Comparison of ENCODE assay signal across 33 mouse cellular contexts in genomic region chr5:101638101-101638500, GRCm38 (mm10). TPM values are rescaled to one million over a fixed set of nuclear protein-coding genes. Genes with fewer than 3 reads are reported as not detected.
"Had no signal": no experiment of that assay in that cellular context is flagged by ENCODE, and none has a peak within 500 bp of the region (broad histone marks: within the 10 kb centered on the region; RNA-seq: fewer than 3 reads in every experiment).

No protein-coding gene starts in this region.

- H3K9ac ChIP-seq: embryonic facial prominence, embryonic 13.5 days; embryonic facial prominence, embryonic 15.5 days; forebrain, embryonic 12.5 days; forebrain, embryonic 13.5 days; forebrain, embryonic 15.5 days; forebrain, postnatal 0 days had no signal

- H3K36me3 ChIP-seq: embryonic facial prominence, embryonic 10.5 days; embryonic facial prominence, embryonic 12.5 days; embryonic facial prominence, embryonic 13.5 days; embryonic facial prominence, embryonic 15.5 days; forebrain, embryonic 10.5 days; forebrain, embryonic 12.5 days; forebrain, embryonic 15.5 days had no signal

- H3K27ac ChIP-seq: embryonic facial prominence, embryonic 10.5 days; embryonic facial prominence, embryonic 12.5 days; embryonic facial prominence, embryonic 13.5 days; embryonic facial prominence, embryonic 15.5 days; forebrain, embryonic 10.5 days; forebrain, embryonic 12.5 days; forebrain, embryonic 13.5 days; forebrain, embryonic 15.5 days; gastrocnemius, adult 2 months; heart, adult 2 months had no signal

- H3K9me3 ChIP-seq: embryonic facial prominence, embryonic 10.5 days; embryonic facial prominence, embryonic 12.5 days; embryonic facial prominence, embryonic 13.5 days; embryonic facial prominence, embryonic 15.5 days; forebrain, embryonic 10.5 days; forebrain, embryonic 12.5 days; forebrain, embryonic 13.5 days; forebrain, embryonic 15.5 days had no signal

- ATAC-seq: forebrain, embryonic 13.5 days; forebrain, embryonic 14.5 days; forebrain, embryonic 15.5 days; forebrain, embryonic 16.5 days; forebrain, postnatal 0 days had no signal

- H3K4me2 ChIP-seq: embryonic facial prominence, embryonic 12.5 days; embryonic facial prominence, embryonic 13.5 days; embryonic facial prominence, embryonic 15.5 days; forebrain, embryonic 12.5 days; forebrain, embryonic 13.5 days; forebrain, embryonic 15.5 days had no signal

- H3K4me3 ChIP-seq: embryonic facial prominence, embryonic 10.5 days; embryonic facial prominence, embryonic 12.5 days; embryonic facial prominence, embryonic 13.5 days; embryonic facial prominence, embryonic 15.5 days; erythroblast, embryonic 14.5 days; forebrain, embryonic 10.5 days; forebrain, embryonic 12.5 days; forebrain, embryonic 13.5 days; forebrain, embryonic 15.5 days; gastrocnemius, adult 2 months; heart, adult 2 months had no signal

- DNase-seq: cerebellum, adult 2 months; cerebellum, adult 8-10 months; cerebellum, adult 9-10 months; cerebellum, adult 9-11 months; cerebellum, postnatal 10 days; cerebellum, postnatal 14 days; cerebellum, postnatal 25 days; cerebellum, postnatal 36 days; embryo, embryonic 11 days; forebrain, postnatal 0 days; gastrocnemius, adult 2 months; gastrocnemius, postnatal 10 days; gastrocnemius, postnatal 14 days; gastrocnemius, postnatal 25 days; gastrocnemius, postnatal 36 days; heart, adult 18-20 months; heart, adult 2 months had no signal

- H3K4me1 ChIP-seq: embryonic facial prominence, embryonic 10.5 days; embryonic facial prominence, embryonic 12.5 days; embryonic facial prominence, embryonic 13.5 days; embryonic facial prominence, embryonic 15.5 days; forebrain, embryonic 10.5 days; forebrain, embryonic 12.5 days; forebrain, embryonic 13.5 days; forebrain, embryonic 15.5 days had no signal

RNA-seq across cellular contexts. Expression of gene Nkx6-1, which starts 26.7 kb away (rescaled TPM):
- total RNA-seq: common myeloid progenitor, adult 5-6 weeks; gastrocnemius, adult 18-20 months; gastrocnemius, adult 2 months; gastrocnemius, adult 8-10 months; gastrocnemius, postnatal 14 days; gastrocnemius, postnatal 25 days; gastrocnemius, postnatal 36 days; gastrocnemius, postnatal 4 days; granulocyte monocyte progenitor cell, adult 5-6 weeks had no signal
- polyA plus RNA-seq: embryonic facial prominence, embryonic 15.5 days; erythroblast, embryonic 14.5 days had no signal
